In genomic region chr17:79715649-79716143, GRCm38 (mm10) we compare ENCODE assay signal across 8 mouse cellular contexts. TPM values are rescaled to one million over a fixed set of nuclear protein-coding genes. Genes with fewer than 3 reads are reported as not detected.
DNase-seq lines count a peak whose midpoint lies in the region; ATAC-seq lines count a peak whose summit lies in the region.

No protein-coding gene starts in this region.

- H3K36me3 ChIP-seq in hindbrain, embryonic 15.5 days, result no peaks in the 10 kb centered on the region

- peaks cover 61% of the 10 kb centered on the region for H3K27me3 ChIP-seq in hindbrain, embryonic 15.5 days

- ATAC-seq in hindbrain, embryonic 15.5 days (ENCODE audit: low FRiP score, low read depth), result peak; percentile 88

- peak; percentile 86 for DNase-seq in NIH3T3 (ENCODE audit: low read depth)
- peak; percentile 90 for DNase-seq in cerebellum, postnatal 10 days
- peak; percentile 81 to 90 for DNase-seq in frontal cortex, postnatal 36 days (ENCODE audit: low spot score in 2 of 2)
- peak; percentile 81 to 82 for DNase-seq in layer of hippocampus, postnatal 36 days
- peak; percentile 90 for DNase-seq in lung, postnatal 25 days (ENCODE audit: low spot score)
- peak; percentile 96 for DNase-seq in retina, embryonic 14.5 days (ENCODE audit: low spot score)
- DNase-seq in thymus, postnatal 36 days, result peak; percentile 89

- H3K27ac ChIP-seq in hindbrain, embryonic 15.5 days (replicated peaks), result no peak overlapping the region

- WGBS in hindbrain, embryonic 15.5 days, result under 1% methylated on average over 42 of the region's 42 CpGs

- peak overlapping the region; percentile 93 for H3K4me2 ChIP-seq in hindbrain, embryonic 15.5 days

- H3K9ac ChIP-seq in hindbrain, embryonic 15.5 days, result peak overlapping the region; percentile 48

- H3K4me1 ChIP-seq in hindbrain, embryonic 15.5 days (replicated peaks), result peaks cover 37% of the 10 kb centered on the region

- H3K9me3 ChIP-seq in hindbrain, embryonic 15.5 days, result no peaks in the 10 kb centered on the region

- H3K4me3 ChIP-seq in hindbrain, embryonic 15.5 days, result peak overlapping the region; percentile 43

RNA-seq across cellular contexts. Expression of gene Cyp1b1, which starts 0.8 kb away (rescaled TPM):
- 8.1 and 8.7 TPM in 2 replicates for polyA plus RNA-seq in hindbrain, embryonic 15.5 days (2015; fragmentation: Nextera tagmentation; extraction: Ambion mirVana)
- 1 to 10 TPM; 2.5 to 3.8 TPM for total RNA-seq in layer of hippocampus, postnatal 36 days (2021)
